Mouse (Mus musculus): ENCODE data around the gene Mrpl45.

Mrpl45 gene

DNA sequence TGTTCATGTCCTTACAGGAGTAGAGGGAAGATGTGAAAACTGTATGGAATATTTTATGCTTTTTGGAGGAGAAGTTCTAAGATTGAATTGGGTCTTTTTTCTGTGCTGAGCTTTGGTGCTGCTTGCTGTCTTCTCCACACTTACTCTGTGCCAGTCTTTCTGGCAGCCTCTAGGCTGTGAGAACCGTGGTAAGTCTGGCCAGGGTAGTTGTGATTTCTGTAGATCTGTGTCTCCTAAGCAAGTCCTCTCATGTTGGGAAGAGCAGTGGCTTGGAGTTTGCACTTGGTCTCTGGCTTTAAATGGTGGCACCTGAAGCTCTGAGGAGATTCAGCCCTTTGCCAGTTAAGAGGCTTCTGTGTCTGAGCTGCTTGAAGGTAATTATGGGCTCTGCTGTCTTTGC is 50.0 kb downstream of the Mrpl45 start:
- no peak for DNase-seq (ENCODE audit: low read depth)

DNA sequence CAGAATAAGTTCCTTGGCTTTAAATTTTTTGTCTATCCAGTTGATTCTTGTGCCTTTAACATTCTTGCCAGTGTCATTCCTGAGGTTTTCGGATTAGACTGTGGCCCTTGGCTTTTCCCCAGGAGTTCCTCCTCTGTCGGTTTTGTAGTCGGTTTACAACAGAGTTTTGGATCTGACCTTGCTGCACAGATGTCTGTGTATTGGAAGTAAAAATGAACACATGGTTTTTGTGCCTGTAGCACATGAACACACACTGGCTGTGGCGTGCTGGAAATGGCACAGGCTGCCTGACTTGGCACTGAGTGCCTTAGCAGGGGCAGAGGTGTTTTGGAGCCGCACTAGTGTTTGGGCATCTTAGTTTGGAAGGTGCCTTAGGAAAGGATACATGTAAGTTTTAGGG is 53.0 kb downstream of the Mrpl45 start:
- no peak for DNase-seq (ENCODE audit: low read depth)

DNA sequence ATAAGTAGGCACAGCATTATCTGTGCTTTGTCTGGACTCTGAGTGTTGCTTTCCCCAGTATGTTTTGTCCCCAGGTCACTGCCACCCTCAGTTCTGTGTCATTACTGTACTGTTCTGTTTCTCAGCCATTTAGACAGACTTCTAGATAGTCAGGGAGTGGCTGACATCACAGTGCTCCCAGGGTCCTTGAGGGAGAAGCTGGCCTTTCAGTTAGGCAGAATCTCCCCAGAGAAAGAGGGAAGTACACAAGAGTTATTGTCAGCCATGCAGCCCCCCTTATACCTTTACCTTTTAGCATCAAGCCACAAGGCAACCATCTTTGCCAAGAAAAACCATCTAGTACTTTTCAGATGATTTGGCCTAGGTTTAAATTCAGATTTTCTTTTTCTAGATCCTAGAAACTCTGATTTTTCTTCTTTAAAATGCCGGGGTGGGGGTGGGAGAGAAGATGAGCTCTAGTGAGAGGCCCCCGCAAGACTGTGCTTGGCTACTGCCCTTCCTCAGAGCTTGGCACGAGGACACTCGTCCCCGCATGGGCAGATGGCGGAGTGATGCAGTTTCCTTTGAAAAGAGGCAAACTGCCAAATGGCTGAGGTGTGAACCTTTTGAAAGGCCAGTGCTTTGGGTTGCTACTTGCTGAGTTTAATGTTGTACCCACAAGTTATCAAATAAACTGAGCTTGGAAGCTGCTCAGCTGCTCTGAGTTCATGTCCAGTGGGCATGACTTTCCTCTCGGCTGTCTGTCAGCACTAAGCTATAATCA is 55.0 kb downstream of the Mrpl45 start:
- DNase-seq (ENCODE audit: low read depth), result no peak

DNA sequence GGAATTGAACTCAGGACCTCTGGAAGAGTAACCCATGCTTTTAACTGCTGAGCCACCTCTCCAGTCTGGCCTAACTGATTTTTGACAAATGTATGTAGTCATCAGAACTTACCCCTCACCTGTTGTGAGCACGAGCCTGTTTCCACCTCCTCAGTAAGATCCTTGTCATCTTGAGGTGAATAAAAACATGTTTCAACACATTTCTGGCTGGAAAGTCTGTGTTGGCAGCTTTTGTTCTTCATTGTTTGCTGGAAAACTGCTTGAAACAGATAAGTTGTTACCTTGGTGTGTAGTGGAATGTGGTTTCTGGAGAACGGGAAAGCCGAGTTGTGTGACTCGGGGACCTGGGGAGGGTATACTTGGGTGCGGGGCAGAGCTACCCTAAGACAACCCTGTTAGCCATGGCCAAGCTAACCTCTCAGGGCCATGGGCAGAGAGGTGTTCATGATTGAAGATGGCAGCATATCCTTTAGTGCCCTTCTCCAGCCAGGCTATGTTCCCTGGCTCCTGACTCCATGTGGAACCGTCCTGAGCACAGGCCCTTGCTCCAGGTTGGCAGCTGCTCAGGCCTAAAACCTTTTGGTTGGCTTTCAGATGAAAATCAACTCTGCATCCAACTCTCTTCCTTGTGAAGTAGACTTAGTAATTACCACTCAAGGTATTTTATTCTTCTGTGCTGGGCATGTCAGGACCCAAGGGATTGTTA is 56.8 kb downstream of the Mrpl45 start:
- DNase-seq (ENCODE audit: low read depth), result no peak

DNA sequence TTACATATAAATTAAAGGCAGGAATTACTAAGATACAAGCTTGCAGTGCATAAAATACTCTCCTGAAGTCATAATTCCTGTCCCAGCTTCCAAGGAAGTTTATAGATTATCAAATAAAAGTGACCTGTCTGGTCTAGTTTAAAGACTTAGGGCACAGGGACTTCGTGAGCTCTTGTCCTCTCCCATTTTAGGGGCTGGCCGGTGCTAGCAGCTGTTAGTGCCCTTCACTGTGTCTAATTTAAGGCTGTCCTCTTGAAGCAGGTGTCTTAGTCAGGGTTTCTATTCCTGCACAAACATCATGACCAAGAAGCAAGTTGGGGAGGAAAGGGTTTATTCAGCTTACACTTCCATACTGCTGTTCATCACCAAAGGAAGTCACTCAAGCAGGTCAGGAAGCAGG is 57.9 kb downstream of the Mrpl45 start:
- DNase-seq (ENCODE audit: low read depth), result no peak

Data from induced T-regulatory cell, adult 2 months (primary cell).